1 mouse cellular context compared by ENCODE assay signal in the genomic region with DNA sequence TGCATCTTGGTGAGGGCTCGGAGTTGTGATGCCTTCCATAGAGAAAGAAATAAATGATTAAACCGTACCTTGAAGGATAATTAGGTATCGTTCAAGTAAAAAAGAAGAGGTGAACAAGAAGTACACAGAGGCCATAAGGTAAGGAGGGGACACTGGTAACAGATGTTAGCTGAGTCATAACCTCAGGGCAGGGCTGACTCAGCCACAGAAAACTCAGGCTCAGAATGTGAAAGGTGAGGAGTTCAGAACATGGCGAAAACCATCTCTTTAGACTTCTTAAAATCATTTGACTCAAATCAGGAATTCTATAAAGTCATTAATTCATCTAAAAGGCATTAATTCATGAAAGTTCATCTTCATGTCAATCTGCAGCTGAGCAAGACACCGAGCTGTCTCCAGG.
TF ChIP-seq lines count a peak whose summit lies in the region.

No protein-coding gene starts in this region.

TF ChIP-seq in CH12.LX, 34 proteins besides CTCF, POLR2A, EP300 and RAD21 (continued from another document):
- peak; percentile 47 for TF ChIP-seq BHLHE40 (IDR thresholded peaks at IDR 0.05; ENCODE audit: low read depth, low read length)
- no peak for TF ChIP-seq KAT2A (IDR thresholded peaks at IDR 0.05; ENCODE audit: insufficient replicate concordance, low read length)
- TF ChIP-seq TBP (conservative IDR thresholded peaks at IDR 0.05; ENCODE audit: low read depth, low read length) = 0 out of 2 replicates have a peak, but pooled peaks have one; percentile 21
- no peak for TF ChIP-seq E2F4 (IDR thresholded peaks at IDR 0.05; ENCODE audit: insufficient replicate concordance, low read depth, low read length)
- no peak for TF ChIP-seq MXI1 (IDR thresholded peaks at IDR 0.05; ENCODE audit: low read depth, low read length)
- no peak for TF ChIP-seq ZC3H11A (IDR thresholded peaks at IDR 0.05; ENCODE audit: low read depth, low read length)
- TF ChIP-seq ELF1 (IDR thresholded peaks at IDR 0.05; ENCODE audit: low read depth, low read length) = no peak
- no peak for TF ChIP-seq ZKSCAN1 (IDR thresholded peaks at IDR 0.05; ENCODE audit: borderline replicate concordance, low read depth, low read length)
- peak; percentile 32; the same call in 1 of the 2 replicates for TF ChIP-seq CHD2 (IDR thresholded peaks at IDR 0.05; ENCODE audit: low read length)
- TF ChIP-seq NELFE (IDR thresholded peaks at IDR 0.05; ENCODE audit: low read depth, low read length) = no peak
- peak; percentile 82; the same call in 1 of the 2 replicates for TF ChIP-seq RCOR1 (conservative IDR thresholded peaks at IDR 0.05; ENCODE audit: low read depth, low read length)
- no peak for TF ChIP-seq UBTF (IDR thresholded peaks at IDR 0.05; ENCODE audit: low read depth, low read length)
- peak; percentile 81 for TF ChIP-seq JUN (IDR thresholded peaks at IDR 0.05; ENCODE audit: insufficient read depth, low read depth, low read length)
- peak; percentile 11; the same call in 1 of the 2 replicates for TF ChIP-seq MYC (IDR thresholded peaks at IDR 0.05; ENCODE audit: low read depth, low read length)
- peak; percentile 90 for TF ChIP-seq IRF4 (IDR thresholded peaks at IDR 0.05; ENCODE audit: low read depth, low read length)
